Mouse (Mus musculus) naive thymus-derived CD4-positive, alpha-beta T cell, adult 5 months (primary cell): ENCODE data around the gene Abcg5. TPM values are rescaled to one million over a fixed set of nuclear protein-coding genes. Genes with fewer than 3 reads are reported as not detected.

Experiments used
- polyA plus RNA-seq: library from polyadenylated mRNA; unstranded; fragments of 100-300 nt; shearing (Covaris generic); gene quantifications from one replicate; pipeline ENCODE4 v1.2.1, GENCODE M21; 2017

The Abcg5 gene
- polyA plus RNA-seq: not detected

GRCm38 (mm10) chr17:84682734-84683717 is at the start of gene Abcg5:
Abcg5 (minus strand) TSS chr17:84683011.

GRCm38 (mm10) chr17:84675951-84676366 is 6.9 kb downstream of the Abcg5 start, which contains the start of gene Abcg8:
Abcg8 (plus strand) TSS chr17:84676302.

DNA sequence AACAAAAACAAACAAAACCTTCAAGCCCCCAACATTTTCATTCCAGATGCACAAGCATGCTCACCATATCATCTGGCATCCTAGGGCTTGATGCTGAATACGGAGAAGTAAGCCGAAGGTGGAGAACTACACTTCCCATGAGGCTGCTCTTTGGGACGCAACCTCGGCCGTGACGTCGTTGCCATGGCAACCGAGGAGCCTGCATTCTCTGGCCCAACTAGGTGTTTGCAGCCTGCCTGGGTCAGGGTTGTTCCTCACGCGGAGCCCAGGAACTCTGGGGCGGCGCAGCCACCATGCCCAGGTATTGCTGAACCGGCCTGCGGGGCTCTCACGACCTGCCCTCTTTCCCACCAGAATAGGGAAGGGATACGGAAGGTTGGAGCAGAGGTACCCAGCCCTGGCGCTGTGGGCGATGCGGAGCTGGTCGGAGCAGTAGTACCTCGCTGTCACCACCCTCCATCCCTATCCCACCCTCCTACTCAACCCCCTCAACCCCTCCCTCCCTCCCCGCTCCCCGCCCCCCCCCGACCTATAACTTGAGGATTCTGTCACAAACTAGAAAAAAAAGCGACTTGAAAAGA is 56.4 kb downstream of the Abcg5 start, which contains the start of gene Dync2li1:
Dync2li1 (plus strand) TSS at position 221 of the 581 bp plus-strand sequence.

Other genes with a start within 250 kb of the Abcg5 start
- gene Thada, start 216.8 kb downstream of the Abcg5 start, polyA plus RNA-seq: 259 TPM
- 0.09 TPM for gene Plekhh2, start 171.1 kb downstream of the Abcg5 start, polyA plus RNA-seq
- gene Dync2li1, start 56.5 kb downstream of the Abcg5 start, polyA plus RNA-seq: 0.26 TPM
- gene Abcg8, start 6.7 kb downstream of the Abcg5 start, polyA plus RNA-seq: not detected
- gene Lrpprc, start 107.8 kb upstream of the Abcg5 start, polyA plus RNA-seq: 38.7 TPM